Mouse (Mus musculus): ENCODE measurements around the gene Klf16.

Klf16 gene

DNA sequence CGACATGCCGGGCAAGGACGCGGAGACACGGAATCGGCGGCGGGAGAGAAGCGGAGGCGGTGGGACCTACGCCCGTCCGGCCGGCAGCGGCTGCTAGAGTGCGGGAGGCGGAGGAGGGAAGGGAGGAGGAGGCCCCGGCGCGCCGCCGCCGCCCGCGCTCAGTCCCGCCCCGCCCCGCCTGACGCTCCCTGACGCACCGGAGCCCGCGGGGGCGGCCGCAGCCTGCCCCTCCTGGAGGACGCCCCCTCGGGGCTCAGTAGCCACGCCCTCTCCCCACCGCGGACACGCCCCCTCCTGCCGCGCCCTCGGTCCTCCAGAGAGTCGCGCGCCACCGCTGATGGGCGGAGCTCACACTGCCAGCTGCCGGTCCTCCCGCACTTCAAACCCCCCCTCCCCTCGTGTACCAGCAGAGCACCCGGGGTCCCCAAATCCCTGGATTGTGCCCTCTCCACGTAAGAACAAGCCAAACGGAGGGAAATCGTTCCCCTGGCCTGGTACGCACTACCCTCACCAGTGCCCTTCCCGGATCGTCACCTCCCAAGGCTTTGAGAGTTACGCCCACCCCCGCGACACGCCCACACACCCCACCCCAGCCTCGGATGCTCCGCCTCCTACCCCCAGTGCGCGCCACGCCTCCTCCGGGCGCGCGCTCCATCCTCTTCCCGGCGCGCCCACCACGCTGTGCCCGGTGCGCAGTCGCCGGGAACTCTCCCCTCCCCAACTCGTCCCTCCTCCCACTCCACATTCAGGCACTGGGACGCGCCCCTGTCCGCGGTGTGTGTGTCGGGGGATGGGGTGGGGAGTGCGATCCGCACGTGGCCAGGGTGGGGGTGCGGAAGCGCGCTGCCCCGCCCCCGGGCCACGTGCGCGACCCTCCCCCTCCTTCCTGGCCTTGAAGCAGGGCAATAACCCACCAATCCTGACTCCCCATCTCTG lies at the start of gene Klf16:
TSS of gene Klf16 (minus strand) at position 127 of the 936 bp plus-strand sequence.
- peak; percentile 99 for DNase-seq (ENCODE audit: low spot score)

DNA sequence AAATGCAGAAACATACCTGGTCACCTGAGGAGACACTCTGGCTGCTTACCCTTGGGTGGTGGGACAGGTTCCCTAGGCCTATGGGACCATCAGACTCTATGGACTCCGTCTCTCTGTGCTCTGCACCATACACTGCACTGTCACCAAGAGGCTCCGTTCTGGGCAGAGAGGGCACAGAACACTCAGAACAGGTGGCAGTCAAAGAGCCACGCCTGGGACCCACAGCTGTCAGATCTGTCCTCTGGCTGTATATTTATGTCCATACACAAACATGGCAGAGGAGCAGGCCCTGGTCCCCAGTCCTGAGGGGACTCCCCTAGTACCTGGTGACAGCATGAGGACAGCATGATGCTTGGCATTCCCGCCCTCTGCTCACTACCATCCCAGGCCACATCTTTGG lies 48.6 kb upstream of the Klf16 start:
- no peak for DNase-seq (ENCODE audit: low spot score)

DNA sequence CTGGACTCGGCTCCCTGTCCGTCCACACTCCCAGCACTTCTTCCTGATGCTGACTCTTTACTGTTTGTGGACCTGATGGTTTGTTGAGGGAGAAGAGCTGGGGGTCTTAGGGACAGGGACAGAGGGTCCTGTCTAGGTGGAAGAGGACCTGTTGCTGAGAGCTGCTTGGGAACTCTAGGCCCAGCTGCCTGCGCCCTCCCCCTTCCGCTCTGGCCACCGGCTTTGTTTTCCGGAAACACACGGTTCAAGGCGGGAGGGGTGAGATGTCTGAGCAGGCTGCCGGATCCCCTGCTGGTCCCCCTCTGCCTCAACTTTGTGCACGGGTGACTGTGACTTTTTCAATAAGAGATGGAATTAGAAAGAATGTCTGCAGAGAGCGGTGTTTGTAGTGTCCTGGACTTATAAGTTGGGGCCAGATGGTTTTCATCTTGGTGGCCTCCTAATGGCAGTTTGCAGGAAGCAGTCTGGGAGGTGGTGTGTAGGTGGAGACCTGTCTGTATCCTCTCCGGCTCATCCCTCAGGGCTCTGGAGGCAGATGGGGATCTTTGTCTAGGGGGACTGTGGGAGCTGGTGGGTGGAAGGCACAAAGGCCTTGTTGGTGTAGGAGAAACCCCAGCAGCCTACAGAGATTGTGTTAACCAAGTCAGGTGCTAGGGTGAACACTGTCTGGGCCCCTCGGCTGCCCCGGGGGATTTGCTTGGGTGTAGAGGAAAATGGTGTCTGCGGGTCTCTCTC lies 46.5 kb upstream of the Klf16 start:
- peak; percentile 77 for DNase-seq (ENCODE audit: low spot score)

DNA sequence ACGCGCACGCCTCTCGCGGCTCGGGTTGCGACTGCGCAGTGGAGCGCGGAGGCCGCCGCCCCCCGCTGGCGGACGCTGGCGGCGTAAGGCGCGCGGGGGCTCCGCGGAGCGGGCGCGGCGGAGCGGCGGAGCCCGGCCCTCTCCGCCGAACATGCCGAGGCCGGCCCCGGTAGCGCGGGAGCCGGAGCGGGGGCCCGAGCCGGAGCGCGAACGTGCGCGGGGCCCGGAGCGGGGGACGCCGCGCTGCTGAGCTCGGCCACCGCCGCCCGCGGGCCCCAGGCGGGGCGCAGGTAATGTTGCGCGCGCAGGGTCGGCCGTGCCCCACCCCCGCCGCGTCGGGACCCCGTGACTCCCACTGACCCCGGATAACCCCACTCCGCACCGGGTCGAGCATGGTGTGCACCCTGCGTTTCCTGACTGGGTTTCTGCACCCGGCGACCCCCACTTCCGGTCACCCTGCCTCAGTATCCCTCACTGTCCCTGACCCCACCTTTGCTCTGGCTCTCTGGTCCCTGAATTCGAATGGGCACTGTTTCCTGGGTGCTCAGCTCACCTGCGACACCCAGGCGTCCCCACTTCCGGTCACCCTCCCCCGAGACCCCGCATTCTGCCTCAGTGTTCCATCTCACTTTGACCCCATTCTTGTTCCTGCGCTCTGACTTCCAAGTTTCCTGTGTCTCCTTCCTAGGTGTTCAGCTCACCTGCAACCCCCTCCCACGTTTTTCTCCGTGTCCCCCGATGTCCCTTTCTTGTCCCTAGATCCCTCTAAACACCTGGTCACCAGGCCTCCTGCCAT lies 45.7 kb upstream of the Klf16 start, which contains the start of gene Csnk1g2:
TSS of gene Csnk1g2 (plus strand) at position 178 of the 796 bp plus-strand sequence.
- peak; percentile 75 for DNase-seq (ENCODE audit: low spot score)

DNA sequence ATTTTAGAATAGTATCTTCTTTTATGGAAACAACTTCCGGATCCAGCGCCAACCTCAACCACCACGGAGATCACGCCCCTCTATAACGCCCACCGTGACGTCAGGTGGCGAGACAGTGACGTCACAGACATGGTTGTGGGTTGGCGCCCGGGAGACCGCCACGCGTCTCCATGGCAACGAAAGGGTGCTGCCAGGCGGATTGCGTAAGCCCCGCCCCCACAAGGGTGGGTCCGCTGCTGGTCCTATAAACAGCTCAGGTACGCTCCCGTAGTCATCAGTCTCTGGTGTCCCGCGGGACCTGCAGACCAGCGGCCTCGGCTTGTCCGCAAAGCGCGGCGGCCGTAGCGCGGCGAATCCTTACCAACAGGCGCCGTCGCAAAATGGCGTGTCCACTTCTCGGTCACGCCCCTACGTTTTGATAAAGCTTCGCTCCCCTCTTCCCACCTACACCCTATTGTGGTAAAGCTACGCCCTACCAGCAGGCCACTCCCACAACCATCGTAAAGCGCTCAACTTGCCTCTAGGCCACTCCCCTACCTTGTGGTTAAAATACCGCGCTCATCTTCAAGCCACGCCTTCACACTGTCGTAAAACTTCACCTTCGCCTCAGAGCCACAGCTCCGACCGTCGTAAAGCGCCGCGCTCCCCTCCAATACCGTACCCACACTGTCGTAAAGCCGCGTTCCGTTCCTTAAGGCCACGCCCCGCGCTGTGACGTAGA lies 45.0 kb upstream of the Klf16 start:
- peak; percentile 100 for DNase-seq (ENCODE audit: low spot score)

DNA sequence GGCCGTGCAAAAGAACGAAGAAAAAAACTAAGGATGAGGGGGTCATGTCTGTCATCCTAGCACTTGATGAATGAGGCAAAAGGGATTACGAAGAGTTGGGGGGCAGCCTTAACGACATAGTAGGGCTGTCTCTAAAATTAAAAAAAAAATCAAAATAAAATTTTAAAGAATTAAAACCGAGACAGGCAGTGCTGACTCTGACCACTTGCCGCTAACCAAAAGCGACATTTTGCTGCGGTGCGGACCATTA lies 44.5 kb upstream of the Klf16 start:
- DNase-seq (ENCODE audit: low spot score), result no peak

DNA sequence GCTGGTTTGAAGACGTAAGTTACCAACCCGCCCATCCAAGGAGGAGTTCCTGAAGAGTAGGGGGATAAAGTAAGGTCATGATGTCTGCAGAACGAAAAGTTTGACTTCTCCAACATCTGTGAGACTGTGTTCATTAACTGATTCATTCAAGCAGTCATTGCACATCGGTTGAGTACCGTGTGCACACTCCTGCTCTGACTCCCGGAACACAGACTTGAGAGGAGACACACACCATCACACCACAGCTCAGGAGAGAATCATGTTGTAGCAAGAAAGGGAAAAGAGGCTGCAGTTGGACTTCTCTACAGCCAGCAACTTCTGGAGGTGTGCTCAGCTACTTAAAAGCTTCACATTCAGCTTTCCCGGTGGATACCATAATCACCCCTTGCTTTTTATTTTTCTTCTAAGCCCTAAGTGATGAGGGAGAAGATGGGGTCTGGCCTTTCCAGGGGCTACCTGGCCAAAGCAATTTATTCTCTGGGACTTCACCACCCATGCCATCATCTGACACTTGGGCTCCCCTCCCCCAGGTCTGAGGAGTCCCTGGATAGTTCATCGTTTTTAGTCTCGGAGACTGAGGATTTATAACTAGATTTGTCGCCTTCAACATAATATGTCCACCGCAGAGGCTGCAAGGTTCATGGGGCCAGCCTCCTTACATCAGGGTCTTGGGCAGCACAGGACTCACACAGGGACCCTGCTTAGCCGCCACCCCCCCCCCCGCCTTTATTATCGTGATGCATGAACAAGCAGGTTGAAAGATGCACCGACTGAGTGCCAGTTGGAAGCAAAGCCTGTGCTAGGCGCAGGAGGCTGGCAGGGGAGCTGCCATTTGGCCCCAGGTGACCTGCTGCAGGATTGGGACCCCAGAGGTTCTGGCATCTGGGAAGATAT lies 43.9 kb upstream of the Klf16 start:
- DNase-seq (ENCODE audit: low spot score), result no peak

DNA sequence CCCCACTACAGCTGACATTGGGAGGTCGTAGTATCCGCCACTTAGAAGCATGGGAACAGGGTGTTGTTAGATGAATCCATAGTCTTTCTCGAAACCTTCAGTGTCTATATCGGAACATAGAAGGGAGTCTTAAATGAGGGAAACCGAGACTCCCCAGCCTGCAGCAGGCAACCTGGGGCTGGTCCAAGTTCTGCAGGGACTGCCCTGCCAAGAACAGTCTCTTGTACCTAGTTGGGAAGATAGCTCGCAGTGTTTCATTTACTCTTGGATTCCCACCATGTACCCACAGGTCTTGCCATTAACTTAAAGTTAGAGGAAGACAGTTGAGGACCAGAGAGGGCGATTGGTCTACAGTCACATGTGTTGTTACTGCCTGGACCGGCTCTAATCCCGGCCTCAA lies 43.2 kb upstream of the Klf16 start:
- no peak for DNase-seq (ENCODE audit: low spot score)

DNA sequence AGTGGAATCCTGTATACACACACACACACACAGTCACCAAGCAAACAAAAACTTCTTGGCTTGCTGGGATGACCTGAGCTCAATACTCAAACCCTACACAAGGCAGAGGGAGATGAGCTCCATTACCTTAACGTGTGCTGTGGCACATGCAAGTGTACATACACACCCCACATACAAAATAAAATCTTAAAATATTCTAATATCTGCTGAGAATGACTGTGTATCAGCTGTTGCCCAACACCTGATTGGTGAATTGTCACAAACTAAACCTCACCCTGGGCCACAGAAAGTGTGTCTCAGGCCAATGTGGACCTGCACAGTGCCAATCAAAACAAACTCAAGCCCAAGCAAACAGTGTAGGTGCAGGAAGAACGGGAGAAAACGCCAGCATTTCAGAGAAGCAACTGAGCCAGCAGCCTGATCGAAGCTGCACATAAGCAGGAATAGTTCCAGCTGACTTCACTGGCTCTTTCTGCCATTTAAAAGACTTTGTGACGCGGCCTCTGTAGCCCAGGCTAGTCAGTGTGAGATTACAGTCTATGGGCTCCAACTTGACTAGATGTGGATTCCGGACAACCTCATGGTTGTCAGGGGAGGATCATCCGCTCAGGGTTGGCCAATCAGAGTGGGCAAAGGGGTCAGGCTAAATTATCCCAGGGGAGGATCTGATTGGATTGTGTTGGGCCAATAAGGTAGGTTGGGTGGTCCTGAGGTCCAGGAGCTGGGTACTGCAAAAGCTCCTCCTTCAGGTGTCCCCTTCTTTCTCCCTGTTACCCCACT lies 42.5 kb upstream of the Klf16 start:
- no peak for DNase-seq (ENCODE audit: low spot score)

DNA sequence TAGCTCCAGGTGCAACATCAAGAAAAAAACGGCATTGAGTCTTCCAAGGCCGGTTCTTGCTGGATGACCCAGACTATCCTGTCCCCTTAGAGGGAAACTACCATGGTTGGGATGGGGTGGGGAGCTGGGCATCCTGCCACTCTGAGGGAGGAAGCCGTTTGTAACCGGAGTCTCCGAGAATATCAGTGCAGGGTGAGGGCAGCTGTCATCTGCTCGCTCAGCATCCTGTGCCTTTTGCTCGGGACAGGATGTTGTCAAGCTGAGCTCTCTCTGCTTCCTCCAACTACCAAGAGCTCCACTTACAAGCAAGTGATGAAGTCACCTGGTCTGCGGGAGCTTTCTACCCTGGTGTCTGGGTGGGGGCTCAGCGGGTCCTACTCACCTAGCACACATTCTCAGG lies 41.1 kb upstream of the Klf16 start:
- no peak for DNase-seq (ENCODE audit: low spot score)

DNA sequence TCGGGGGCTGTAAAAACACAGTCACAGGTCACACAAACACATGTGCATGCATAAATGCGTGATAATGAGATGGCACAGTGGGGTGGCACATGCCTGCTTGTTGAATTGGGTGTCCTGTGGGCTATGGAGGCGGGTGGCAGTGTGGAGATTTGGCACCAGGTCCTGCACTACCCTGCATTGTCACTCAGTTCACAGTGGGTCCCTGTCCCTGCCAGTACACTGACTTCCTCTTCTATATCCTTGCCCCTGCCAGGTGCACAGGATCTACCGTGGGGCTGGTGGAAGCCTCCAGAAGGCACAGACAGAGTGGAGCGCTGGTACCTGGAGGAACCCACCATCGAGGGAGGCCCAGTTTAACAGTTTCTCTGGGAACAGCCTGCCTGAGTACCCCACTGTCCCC lies 37.2 kb upstream of the Klf16 start:
- DNase-seq (ENCODE audit: low spot score), result no peak

DNA sequence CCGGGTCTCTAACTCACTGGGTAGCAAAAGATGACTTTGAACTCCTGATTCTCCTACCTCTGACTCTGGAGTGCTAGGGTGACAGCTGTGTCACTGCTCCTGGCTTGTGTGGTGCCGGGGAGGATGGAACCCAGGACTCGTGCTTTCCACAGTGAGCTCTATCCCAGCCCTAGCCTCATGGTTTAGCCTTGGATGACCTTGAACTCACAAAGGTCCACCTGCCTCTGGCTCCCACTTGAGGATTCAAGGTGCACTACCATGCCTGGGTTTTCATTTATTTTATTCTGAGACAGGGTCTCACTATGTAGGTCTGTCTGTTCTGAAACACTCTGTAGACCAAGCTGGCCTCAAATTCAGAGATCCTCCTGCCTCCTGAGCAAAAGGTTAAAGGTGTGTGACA lies 36.7 kb upstream of the Klf16 start:
- no peak for DNase-seq (ENCODE audit: low spot score)

DNA sequence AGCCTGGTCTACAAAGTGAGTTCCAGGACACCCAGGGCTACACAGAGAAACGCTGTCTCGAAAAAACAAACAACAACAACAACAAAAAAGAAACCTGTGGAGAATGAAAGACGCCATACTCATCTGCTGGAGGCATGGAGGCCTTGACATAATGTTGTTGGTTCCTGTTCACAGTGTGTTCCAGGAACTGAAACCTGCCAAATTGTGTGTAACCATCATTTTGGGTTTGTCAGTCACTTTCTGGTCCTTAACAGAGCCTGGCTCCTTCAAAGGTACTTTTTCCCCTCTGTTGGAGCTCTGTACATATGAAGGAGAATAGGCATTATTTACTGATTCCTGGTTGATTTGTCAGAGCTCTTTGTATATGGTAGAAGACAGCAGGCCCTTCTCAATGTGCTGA lies 34.8 kb upstream of the Klf16 start:
- no peak for DNase-seq (ENCODE audit: low spot score)

DNA sequence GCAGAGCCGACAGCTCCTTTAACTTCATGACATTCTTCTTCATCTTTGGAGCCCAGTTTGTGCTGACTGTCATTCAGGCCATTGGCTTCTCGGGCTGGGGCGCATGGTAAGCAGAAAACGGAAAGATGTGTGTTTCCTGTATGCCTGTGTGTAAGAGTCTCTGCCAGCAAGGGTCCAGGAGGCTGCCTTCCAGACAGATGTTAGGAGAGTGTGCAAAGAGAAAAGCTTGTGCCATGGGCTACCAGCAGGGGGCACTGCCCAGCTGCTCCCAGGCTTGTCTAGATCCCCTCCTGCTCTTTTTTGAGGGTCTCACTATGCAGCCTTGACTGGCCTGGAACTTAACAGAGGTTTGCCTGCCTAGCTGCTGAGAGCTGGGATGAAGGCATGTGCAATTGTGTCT lies 33.9 kb upstream of the Klf16 start:
- DNase-seq (ENCODE audit: low spot score), result no peak

DNA sequence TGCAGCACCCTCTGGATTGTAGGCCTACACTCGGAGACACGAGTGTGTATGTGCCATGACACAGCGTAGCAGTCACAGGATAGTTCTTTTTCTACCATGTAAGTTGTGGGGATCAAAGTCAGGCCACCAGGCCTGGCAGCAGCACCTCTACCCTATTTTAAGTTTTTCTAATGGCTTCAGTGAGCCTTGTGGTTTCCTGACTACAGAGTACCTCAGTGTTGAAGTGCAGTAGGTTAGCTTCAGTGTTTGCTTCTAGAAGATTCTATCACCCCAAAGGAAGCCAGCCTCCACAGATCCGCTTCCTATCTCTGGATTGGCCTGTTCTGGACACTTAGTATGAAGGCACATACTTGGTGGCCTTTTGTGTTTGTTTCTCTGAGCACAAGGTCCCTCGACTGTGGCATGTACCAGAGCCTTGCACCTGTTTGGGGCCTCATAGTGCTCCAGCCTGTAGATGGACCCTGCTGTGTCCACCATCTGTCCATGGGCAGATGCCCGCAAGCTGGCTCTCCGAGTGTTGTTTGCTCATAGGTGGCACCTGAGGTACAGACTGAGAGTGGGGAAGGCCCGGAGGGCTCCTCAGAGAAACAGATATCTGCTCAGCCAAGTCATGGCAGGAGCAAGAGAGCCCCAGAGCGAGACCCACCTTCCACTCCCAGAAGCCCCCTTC lies 33.1 kb upstream of the Klf16 start:
- DNase-seq (ENCODE audit: low spot score), result no peak

DNA sequence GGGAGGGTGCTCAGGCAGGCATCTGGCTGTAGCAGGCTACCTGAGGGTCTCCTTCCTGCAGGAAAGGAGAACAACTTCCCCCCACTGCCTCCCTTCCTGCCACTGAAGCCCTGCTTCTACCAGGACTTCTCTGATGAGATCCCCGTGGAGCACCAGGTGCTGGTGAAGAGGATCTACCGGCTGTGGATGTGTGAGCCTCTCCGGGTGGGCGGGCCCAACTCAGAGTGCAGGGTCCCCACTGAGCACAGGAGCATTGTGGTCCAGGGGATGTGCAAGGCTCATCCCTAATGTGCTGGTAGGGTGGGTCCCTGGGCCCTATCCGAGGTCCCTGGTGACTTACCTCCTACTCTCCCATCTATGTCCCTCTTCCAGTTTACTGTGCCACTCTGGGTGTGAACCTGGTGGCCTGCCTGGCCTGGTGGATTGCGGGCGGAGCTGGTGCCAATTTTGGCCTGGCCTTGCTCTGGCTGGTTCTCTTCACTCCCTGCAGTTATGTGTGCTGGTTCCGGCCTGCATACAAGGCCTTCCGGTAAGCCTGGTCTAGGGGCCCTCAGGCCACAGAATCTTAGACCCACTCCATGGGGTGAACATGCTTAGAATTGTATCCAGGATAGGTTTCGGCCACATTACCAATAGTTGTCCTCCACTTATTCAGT lies 32.3 kb upstream of the Klf16 start:
- DNase-seq (ENCODE audit: low spot score), result no peak

DNA sequence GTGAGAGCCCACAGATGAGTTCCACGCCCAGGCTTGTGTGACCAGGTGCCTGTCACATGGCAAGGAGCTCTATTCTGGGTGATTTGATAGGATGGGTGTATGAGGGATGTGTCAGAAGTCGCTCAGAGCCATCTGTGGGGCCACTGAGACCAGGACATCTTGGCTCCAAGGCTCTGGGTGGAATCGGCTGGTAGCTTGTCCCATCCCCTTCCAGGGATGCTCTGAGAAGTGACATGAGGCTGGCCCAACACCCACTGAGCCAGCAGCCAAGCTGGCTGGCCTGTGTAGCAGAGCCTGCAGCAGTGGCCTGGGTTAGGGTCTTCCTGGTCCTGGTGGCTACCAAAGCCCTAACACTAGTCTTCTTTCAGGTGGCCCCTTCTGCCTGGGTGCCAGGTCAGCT lies 31.3 kb upstream of the Klf16 start:
- DNase-seq (ENCODE audit: low spot score), result no peak

DNA sequence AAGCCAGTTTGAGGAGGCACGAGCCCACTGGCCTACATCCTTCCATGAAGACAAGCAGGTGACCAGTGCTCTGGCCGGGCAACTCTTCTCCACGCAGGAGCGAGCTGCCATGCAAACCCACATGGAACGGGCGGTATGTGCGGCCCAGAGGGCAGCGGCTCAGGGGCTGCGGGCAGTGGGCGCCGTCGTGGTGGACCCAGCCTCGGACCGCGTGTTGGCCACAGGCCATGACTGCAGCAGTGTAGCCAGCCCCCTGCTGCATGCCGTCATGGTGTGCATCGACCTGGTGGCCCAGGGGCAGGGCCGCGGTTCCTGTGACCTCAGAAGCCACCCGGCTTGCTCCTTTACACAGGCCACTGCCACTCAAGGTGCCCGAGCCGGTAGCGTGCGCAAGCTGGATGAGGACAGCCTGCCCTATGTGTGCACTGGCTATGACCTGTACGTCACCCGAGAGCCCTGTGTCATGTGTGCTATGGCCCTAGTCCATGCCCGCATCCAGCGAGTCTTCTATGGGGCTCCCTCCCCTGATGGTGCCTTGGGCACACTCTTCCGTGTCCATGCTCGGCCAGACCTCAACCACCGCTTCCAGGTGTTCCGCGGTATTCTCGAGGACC lies 29.7 kb upstream of the Klf16 start:
- no peak for DNase-seq (ENCODE audit: low spot score)

DNA sequence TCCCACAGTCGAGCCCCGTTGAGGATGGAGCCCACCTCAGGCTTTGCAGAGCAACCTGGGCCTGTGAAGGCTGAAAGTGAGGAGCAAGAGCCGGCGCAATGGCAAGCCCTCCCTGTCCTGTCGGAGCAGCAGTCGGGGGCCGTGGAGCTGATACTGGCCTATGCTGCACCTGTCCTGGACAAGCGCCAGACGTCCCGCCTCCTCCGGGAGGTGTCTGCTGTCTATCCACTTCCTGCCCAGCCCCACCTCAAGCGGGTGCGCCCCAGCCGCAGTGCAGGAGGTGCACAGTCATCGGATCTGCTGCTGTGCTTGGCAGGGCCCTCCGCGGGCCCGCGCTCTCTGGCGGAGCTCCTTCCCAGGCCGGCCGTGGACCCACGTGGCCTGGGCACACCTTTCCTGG lies 29.2 kb upstream of the Klf16 start:
- DNase-seq (ENCODE audit: low spot score), result no peak

Data from yolk sac, embryonic 10.5 days (tissue).